Mouse (Mus musculus) intestine, postnatal 0 days (tissue): ENCODE measurements around the gene Wnk4. TPM values are rescaled to one million over a fixed set of nuclear protein-coding genes. Genes with fewer than 3 reads are reported as not detected.

Source experiments
- ATAC-seq: fragments of 200-750 bp; cut with Nextera tagmentation; 2 replicates; pipeline ENCODE4 v1.8.0; 2017; ENCODE audit warnings: mild to moderate bottlenecking, moderate TSS enrichment, moderate library complexity
- H3K27ac ChIP-seq: fragments of 300-500 bp; sonication (generic); 2 replicates; pipeline ENCODE4 v1.5.1; 2014; ENCODE audit warnings: mild to moderate bottlenecking, low read depth, low read length, moderate library complexity
- H3K27me3 ChIP-seq: fragments of 300-500 bp; sonication (generic); replicated peaks from 2 replicates; pipeline ENCODE4 v1.6.1; 2014; ENCODE audit warnings: low read length, mixed read lengths; ENCODE audit not compliant: control insufficient read depth, insufficient read depth
- H3K36me3 ChIP-seq: fragments of 300-500 bp; sonication (generic); 2 replicates; pipeline ENCODE4 v1.6.1; 2014; ENCODE audit warnings: mild to moderate bottlenecking, moderate library complexity; ENCODE audit not compliant: control insufficient read depth, insufficient read depth
- H3K4me1 ChIP-seq: fragments of 300-500 bp; sonication (generic); replicated peaks from 2 replicates; pipeline ENCODE4 v1.6.1; 2014; ENCODE audit warnings: antibody characterized with exemption, low read length, mixed read lengths; ENCODE audit not compliant: control insufficient read depth, insufficient read depth
- H3K4me2 ChIP-seq: fragments of 300-500 bp; sonication (generic); replicated peaks from 2 replicates; pipeline ENCODE4 v1.6.1; 2014; ENCODE audit warnings: low read depth, mild to moderate bottlenecking, moderate library complexity
- H3K4me3 ChIP-seq: fragments of 300-500 bp; sonication (generic); 2 replicates; pipeline ENCODE4 v1.5.1; 2014; ENCODE audit warnings: low read depth, low read length
- H3K9ac ChIP-seq: fragments of 300-500 bp; sonication (generic); 2 replicates; pipeline ENCODE4 v1.6.1; 2014; ENCODE audit warnings: mild to moderate bottlenecking, low read depth, low read length
- H3K9me3 ChIP-seq: fragments of 300-500 bp; sonication (generic); 2 replicates; pipeline ENCODE4 v1.6.1; 2016; ENCODE audit warnings: mixed run types; ENCODE audit not compliant: control insufficient read depth
- CTCF ChIP-seq: sonication (generic); IDR thresholded peaks from 2 replicates; pipeline ENCODE4 v1.5.1; 2016; ENCODE audit warnings: low read depth, mild to moderate bottlenecking, control low read depth, antibody characterized with exemption, moderate library complexity
- WGBS: fragments of 180-500 bp; shearing (Covaris S2); extraction: QIAGEN DNeasy Blood & Tissue Kit; methylation state at CpG from one replicate; pipeline ENCODE4 v1.1.7; 2014; 5-methylcytosine and 5-hydroxymethylcytosine counted together
- polyA plus RNA-seq: library from polyadenylated mRNA; unstranded; fragments of >200 nt; fragmentation: Nextera tagmentation; extraction: Ambion mirVana; gene quantifications from 2 replicates; pipeline ENCODE4 v1.2.1, GENCODE M21; 2015

Gene Wnk4
- 4.6 and 4.7 TPM in 2 replicates for polyA plus RNA-seq

GRCm38 (mm10) chr11:101259948-101260825 lies at the start of gene Wnk4:
Wnk4 (plus strand) TSS chr11:101260567.
- Histone ChIP-seq H3K4me3 (peak within 1 kb of the TSS; percentile 57), H3K9me3 (no peaks in the 10 kb centered on the region), H3K9ac (peak within 1 kb of the TSS; percentile 70), H3K27me3 (no peaks in the 10 kb centered on the region; the same call in 1 of the 2 replicates), H3K36me3 (no peaks in the 10 kb centered on the region), H3K4me1 (0 out of 2 replicates have a peak, but pooled peaks cover 10% of the 10 kb centered on the region), H3K27ac (peak within 1 kb of the TSS; percentile 57), H3K4me2 (peak within 1 kb of the TSS; percentile 99)
- peak; percentile 65 for ATAC-seq
- WGBS: 1% methylated on average over 43 of the region's 43 CpGs
- no peak for TF ChIP-seq CTCF

GRCm38 (mm10) chr11:101211970-101212369 lies 48.4 kb upstream of the Wnk4 start:
- H3K4me1 ChIP-seq: no peaks in the 10 kb centered on the region
- H3K4me3 ChIP-seq: no peak overlapping the region
- no peaks in the 10 kb centered on the region for H3K27me3 ChIP-seq
- no peak overlapping the region for H3K4me2 ChIP-seq
- peak; percentile 51 for ATAC-seq
- no peaks in the 10 kb centered on the region for H3K9me3 ChIP-seq
- no peak overlapping the region for H3K27ac ChIP-seq
- H3K9ac ChIP-seq: no peak overlapping the region
- peaks cover 69% of the 10 kb centered on the region for H3K36me3 ChIP-seq
- WGBS: 44% methylated on average over 3 of the region's 3 CpGs
- peak; percentile 86 for TF ChIP-seq CTCF

- 85% methylated on average over 5 of the region's 5 CpGs for WGBS
- no peaks in the 10 kb centered on the region for H3K27me3 ChIP-seq
Observed at GRCm38 (mm10) chr11:101216936-101217335, 43.4 kb upstream of the Wnk4 start.

GRCm38 (mm10) chr11:101218436-101219055 lies 41.8 kb upstream of the Wnk4 start:
- no peak overlapping the region for H3K4me2 ChIP-seq
- TF ChIP-seq CTCF: no peak
- H3K9ac ChIP-seq: no peak overlapping the region
- peaks cover 32% of the 10 kb centered on the region for H3K36me3 ChIP-seq
- H3K4me3 ChIP-seq: no peak overlapping the region
- H3K27me3 ChIP-seq: no peaks in the 10 kb centered on the region
- ATAC-seq: no peak
- 82% methylated on average over 10 of the region's 10 CpGs for WGBS
- peaks cover 9% of the 10 kb centered on the region; the same call in 1 of the 2 replicates for H3K4me1 ChIP-seq
- no peak overlapping the region for H3K27ac ChIP-seq
- no peaks in the 10 kb centered on the region for H3K9me3 ChIP-seq

More at GRCm38 (mm10) chr11:101216936-101217335, 43.4 kb upstream of the Wnk4 start:
- no peak overlapping the region for H3K9ac ChIP-seq
- H3K4me2 ChIP-seq: no peak overlapping the region
- no peaks in the 10 kb centered on the region for H3K9me3 ChIP-seq
- no peak for TF ChIP-seq CTCF
- H3K4me1 ChIP-seq: peaks cover 9% of the 10 kb centered on the region; the same call in 1 of the 2 replicates
- ATAC-seq: no peak
- H3K36me3 ChIP-seq: peaks cover 42% of the 10 kb centered on the region
- no peak overlapping the region for H3K27ac ChIP-seq
- H3K4me3 ChIP-seq: no peak overlapping the region

GRCm38 (mm10) chr11:101220853-101221252 lies 39.5 kb upstream of the Wnk4 start:
- H3K4me1 ChIP-seq: peaks cover 9% of the 10 kb centered on the region; the same call in 1 of the 2 replicates
- ATAC-seq: peak; percentile 77
- no peak overlapping the region for H3K4me3 ChIP-seq
- peaks cover 11% of the 10 kb centered on the region for H3K36me3 ChIP-seq
- H3K9me3 ChIP-seq: no peaks in the 10 kb centered on the region
- H3K27ac ChIP-seq: peak overlapping the region; percentile 76
- WGBS: 32% methylated on average over 2 of the region's 2 CpGs
- H3K9ac ChIP-seq: no peak overlapping the region
- H3K4me2 ChIP-seq: no peak overlapping the region
- no peak for TF ChIP-seq CTCF
- H3K27me3 ChIP-seq: no peaks in the 10 kb centered on the region

GRCm38 (mm10) chr11:101221306-101221986 lies 38.9 kb upstream of the Wnk4 start:
- peak; percentile 14; the same call in 1 of the 2 replicates for ATAC-seq
- H3K36me3 ChIP-seq: peaks cover 8% of the 10 kb centered on the region; the same call in 1 of the 2 replicates

More at GRCm38 (mm10) chr11:101221306-101221986, 38.9 kb upstream of the Wnk4 start:
- TF ChIP-seq CTCF: no peak
- no peak overlapping the region for H3K4me3 ChIP-seq
- no peak overlapping the region for H3K9ac ChIP-seq
- no peaks in the 10 kb centered on the region for H3K9me3 ChIP-seq
- peak overlapping the region; percentile 76 for H3K27ac ChIP-seq
- no peaks in the 10 kb centered on the region for H3K27me3 ChIP-seq
- H3K4me1 ChIP-seq: peaks cover 9% of the 10 kb centered on the region; the same call in 1 of the 2 replicates
- H3K4me2 ChIP-seq: no peak overlapping the region
- 61% methylated on average over 8 of the region's 8 CpGs for WGBS
